Mouse (Mus musculus) G1E (cell line): ENCODE measurements at regions not wholly inside any gene's neighbourhood (a gene's known extent, or its start where the extent isn't known, plus 50 kb on each side); places are given as distances from the start of the nearest gene placed in this dataset.

Experiments
- CTCF ChIP-seq: IDR thresholded peaks from 2 replicates; pipeline ENCODE4 v1.5.1; 2012; ENCODE audit warnings: low read depth, low read length, inconsistent platforms, mixed read lengths
- POLR2AphosphoS5 ChIP-seq: IDR thresholded peaks from 2 replicates; pipeline ENCODE4 v1.6.1; 2012; ENCODE audit warnings: low read depth, low read length, inconsistent platforms; ENCODE audit not compliant: insufficient replicate concordance

- no peak for TF ChIP-seq POLR2AphosphoS5
- TF ChIP-seq CTCF, result no peak
Observed at GRCm38 (mm10) chr6:68813346-68813745, 1277.8 kb upstream of the Tacstd2 start.
